Mouse (Mus musculus) liver, adult 2 months (tissue): ENCODE results near the gene Dpp10.

ENCODE experiments used
- CTCF ChIP-seq: fragments of 200-500 bp; IDR thresholded peaks from 2 replicates; pipeline ENCODE4 v1.5.1; 2011; ENCODE audit warnings: low read depth, low read length, control low read depth
- POLR2A ChIP-seq: fragments of 200-500 bp; IDR thresholded peaks from 2 replicates; pipeline ENCODE4 v1.6.1; 2011; ENCODE audit warnings: low read length, control low read depth; ENCODE audit not compliant: insufficient read depth; ENCODE audit errors: extremely low read depth

DNA sequence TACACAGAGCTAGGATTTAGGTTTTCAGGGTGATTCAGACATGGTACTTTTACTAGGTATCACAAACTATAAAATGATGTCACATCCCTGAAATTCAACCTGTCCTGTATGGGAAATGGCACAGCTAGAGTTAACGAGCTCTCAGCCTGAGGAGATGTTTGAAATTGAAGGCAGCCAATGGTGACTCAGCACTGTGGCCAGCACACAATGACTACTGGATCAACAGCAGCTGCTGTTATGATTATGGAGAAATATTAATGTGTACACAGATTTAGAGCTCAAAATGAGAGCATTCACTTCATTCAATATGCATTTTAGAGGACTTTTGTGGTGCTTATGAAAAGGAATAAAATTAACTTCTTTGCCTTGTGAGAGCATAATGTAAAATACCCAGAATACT, 66.8 kb downstream of the Dpp10 start:
- TF ChIP-seq CTCF, result no peak
- no peak for TF ChIP-seq POLR2A
